Mouse (Mus musculus) neutrophil, adult 65 days (primary cell): ENCODE measurements around the gene Spin2-ps6. TPM values are rescaled to one million over a fixed set of nuclear protein-coding genes. Genes with fewer than 3 reads are reported as not detected.

Experiments
- total RNA-seq: library from RNA; stranded (reverse); gene quantifications from 2 replicates; pipeline ENCODE4 v1.2.4, GENCODE M21; 2023

Gene Spin2-ps6
- total RNA-seq = not detected in 2 replicates

GRCm38 (mm10) chrX:33234569-33234968 lies at the start of gene Spin2-ps6:
Gene Spin2-ps6, plus strand, starts transcription at chrX:33234869.

Other genes starting within 250 kb of the Spin2-ps6 start
- gene Btbd35f12, start 78.5 kb downstream of the Spin2-ps6 start, total RNA-seq = not detected in 2 replicates